Mouse (Mus musculus): ENCODE measurements around the gene Naxe. TPM values are rescaled to one million over a fixed set of nuclear protein-coding genes. Genes with fewer than 3 reads are reported as not detected.

The Naxe gene
- total RNA-seq, 2 experiments from 2014 or later: 36.3 to 37.9 TPM

Other genes starting within 250 kb of the Naxe start
- 1 to 10 TPM; 4.8 to 8.3 TPM for gene Pear1, start 234.2 kb downstream of the Naxe start, total RNA-seq (2021)
- gene Sh2d2a, start 211.7 kb downstream of the Naxe start, total RNA-seq (2021): under 1 TPM in 1 of 2 experiments, not detected in 1; 0.13 TPM
- gene Prcc, start 172.9 kb downstream of the Naxe start, total RNA-seq (2021): 10 to 100 TPM; 43.8 to 45.5 TPM
- 100 to 1,000 TPM; 183 to 199 TPM for gene Hdgf, start 152.2 kb downstream of the Naxe start, total RNA-seq (2021)
- 10 to 100 TPM; 36.7 to 42.3 TPM for gene Mrpl24, start 139.0 kb downstream of the Naxe start, total RNA-seq (2021)
- 1 to 10 TPM; 6.2 to 8.0 TPM for gene Isg20l2, start 128.2 kb downstream of the Naxe start, total RNA-seq (2021)
- 1 to 10 TPM; 3.0 to 4.1 TPM for gene Rrnad1, start 127.8 kb downstream of the Naxe start, total RNA-seq (2021)
- gene Crabp2, start 109.8 kb downstream of the Naxe start, total RNA-seq (2021): under 1 TPM; 0.37 to 0.48 TPM
- 10 to 100 TPM; 15.4 to 20.5 TPM for gene Nes, start 87.4 kb downstream of the Naxe start, total RNA-seq (2021)
- gene Bcan, start 58.3 kb downstream of the Naxe start, total RNA-seq (2021): under 1 TPM; 0.08 to 0.17 TPM
- under 1 TPM in 1 of 2 experiments, not detected in 1; 0.42 TPM for gene Hapln2, start 30.9 kb downstream of the Naxe start, total RNA-seq (2021)
- 10 to 100 TPM; 16.0 to 17.1 TPM for gene Gpatch4, start 15.4 kb downstream of the Naxe start, total RNA-seq (2021)
- gene Ttc24, start 19.8 kb upstream of the Naxe start, total RNA-seq (2021): not detected
- gene Iqgap3, start 23.5 kb upstream of the Naxe start, total RNA-seq (2021): under 1 TPM; 0.64 TPM
- gene Mef2d, start 83.9 kb upstream of the Naxe start, total RNA-seq (2021): 100 to 1,000 TPM; 156 to 174 TPM
- not detected for gene Rhbg, start 196.2 kb upstream of the Naxe start, total RNA-seq (2021)
- gene Gm38392, start 228.7 kb upstream of the Naxe start, total RNA-seq (2021): under 1 TPM; 0.35 to 0.51 TPM
- 1 to 10 TPM; 4.2 to 5.3 TPM for gene Tsacc, start 238.5 kb upstream of the Naxe start, total RNA-seq (2021)
- 10 to 100 TPM; 85.5 to 97.0 TPM for gene Cct3, start 238.6 kb upstream of the Naxe start, total RNA-seq (2021)

All from gastrocnemius, postnatal 36 days (tissue).